Mouse (Mus musculus): ENCODE data around the gene Npc1l1.

DNA sequence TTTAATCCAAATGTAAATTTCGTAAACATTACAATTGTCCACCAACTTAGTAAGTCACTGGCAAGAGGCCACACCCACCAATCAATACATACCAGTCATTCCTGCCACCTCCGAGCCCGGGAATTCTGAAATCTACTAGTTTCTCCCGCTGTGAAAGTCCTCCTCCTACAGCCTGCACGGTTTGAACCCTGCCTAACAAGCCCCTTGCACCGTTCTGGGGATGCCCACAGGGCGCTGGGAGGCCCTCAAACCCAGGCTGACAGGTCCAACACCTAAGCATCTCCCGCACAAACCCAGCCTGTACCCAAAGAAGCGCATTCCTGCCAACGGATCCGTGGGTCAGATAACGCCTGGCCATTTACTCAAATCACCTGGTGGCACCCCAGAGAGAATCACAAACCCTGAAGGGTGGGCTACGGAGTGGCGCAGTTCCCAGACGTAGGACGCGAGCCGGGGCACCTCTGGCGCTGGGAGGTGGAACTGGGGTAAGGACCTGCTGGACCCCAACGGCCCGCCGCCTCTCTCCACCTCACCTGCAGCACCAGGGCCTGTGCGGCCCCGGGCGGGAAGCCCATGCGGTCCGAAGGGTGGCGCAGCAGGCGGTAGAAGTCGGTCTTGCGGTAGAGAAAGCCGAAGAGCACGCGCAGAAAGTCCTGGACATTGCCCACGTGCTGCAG is 30.4 kb downstream of the Npc1l1 start, which contains the start of gene A730071L15Rik:
- TF ChIP-seq CTCF (IDR thresholded peaks at IDR 0.05; ENCODE audit: low read depth, low read length) = no peak
- no peak for TF ChIP-seq EP300 (IDR thresholded peaks at IDR 0.05; ENCODE audit: insufficient read depth, low read depth, low read length)
